8 mouse cellular contexts compared by ENCODE assay signal in the genomic region with DNA sequence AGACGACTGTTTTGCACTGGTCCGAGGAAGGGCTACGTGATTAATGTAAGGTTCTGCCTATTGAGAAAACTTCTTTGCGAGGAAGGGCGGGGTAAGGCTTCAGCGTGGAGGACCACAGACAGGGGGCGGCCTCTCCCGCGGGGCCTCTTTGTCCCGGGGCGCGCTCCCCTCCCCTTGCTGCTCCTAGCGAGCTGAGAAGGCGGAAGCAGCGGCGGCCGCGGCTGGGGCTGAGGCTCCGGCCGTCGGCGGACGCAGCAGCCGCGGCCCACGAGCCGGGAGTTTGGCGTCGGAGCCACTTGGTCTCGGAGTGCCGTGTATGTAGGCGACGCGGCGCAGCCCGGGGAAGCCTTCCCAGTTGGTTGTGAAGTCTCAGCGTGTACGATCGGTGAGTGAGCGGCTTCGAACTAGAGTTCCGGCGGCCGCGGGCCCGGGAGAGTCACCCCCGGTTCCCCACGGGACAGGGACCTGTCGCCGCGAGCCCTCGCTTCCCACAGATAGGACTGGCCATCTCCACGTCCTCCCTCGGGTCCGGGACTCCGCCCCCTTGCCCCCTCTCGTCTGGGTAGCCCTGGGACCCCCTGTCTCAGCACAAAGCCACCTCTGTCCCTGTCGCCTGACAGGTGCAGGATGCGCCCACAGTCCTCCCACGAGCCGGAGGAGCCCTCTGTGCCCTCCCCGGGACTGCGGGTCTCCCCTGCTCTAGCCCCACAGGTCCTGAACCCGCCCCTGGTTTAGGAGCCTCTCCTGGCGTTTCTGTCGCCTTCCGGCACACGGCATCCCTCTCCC. TPM values are rescaled to one million over a fixed set of nuclear protein-coding genes. Genes with fewer than 3 reads are reported as not detected.
A peak's percentile ranks its signal among the peaks of the same experiment; 100 is the strongest.
DNase-seq lines count a peak whose midpoint lies in the region; ATAC-seq and TF ChIP-seq lines count a peak whose summit lies in the region.

A gene (plus strand): TSS at position 194 of the 786 bp plus-strand sequence.

- no peaks in the 10 kb centered on the region for H3K9me3 ChIP-seq in hindbrain, embryonic 16.5 days (ENCODE audit: control insufficient read depth, low read length)

- WGBS in hindbrain, embryonic 16.5 days, result under 1% methylated on average over 52 of the region's 68 CpGs
- WGBS in macrophage (ENCODE audit: missing documents), result 1% methylated on average over 61 of the region's 68 CpGs

- H3K27ac ChIP-seq in gastrocnemius, adult 2 months, result peak within 1 kb of the TSS; percentile 82
- H3K27ac ChIP-seq in hindbrain, embryonic 16.5 days (ENCODE audit: low read depth, low read length), result peak within 1 kb of the TSS; percentile 54; the same call in 1 of the 2 replicates
- H3K27ac ChIP-seq in macrophage, result no peak within 1 kb of the TSS

- peaks cover 4% of the 10 kb centered on the region for H3K4me1 ChIP-seq in hindbrain, embryonic 16.5 days (ENCODE audit: control insufficient read depth, insufficient read depth, low read depth, low read length)

- peak within 1 kb of the TSS; percentile 92 for H3K4me2 ChIP-seq in hindbrain, embryonic 16.5 days (ENCODE audit: low read length)

- ATAC-seq in activated CD4-positive, CD25-positive, alpha-beta regulatory T cell, adult 4 months, result peak; percentile 87
- ATAC-seq in common myeloid progenitor, adult 5-6 weeks (replicated peaks; ENCODE audit: low read depth, poor library complexity, severe bottlenecking), result peak; percentile 98
- peak; percentile 92 for ATAC-seq in hindbrain, embryonic 16.5 days

- H3K36me3 ChIP-seq in hindbrain, embryonic 16.5 days (ENCODE audit: control insufficient read depth, insufficient read depth, low read length), result no peaks in the 10 kb centered on the region
- no peaks in the 10 kb centered on the region for H3K36me3 ChIP-seq in macrophage (ENCODE audit: inconsistent target)

- peak; percentile 93 for DNase-seq in gastrocnemius, adult 2 months
- DNase-seq in left cerebral cortex, adult 18-20 months (ENCODE audit: low spot score in 2 of 2), result peak; percentile 80 to 87
- DNase-seq in retina, postnatal 7 days (ENCODE audit: low read depth, low spot score), result peak; percentile 63
- peak; percentile 77 to 81 for DNase-seq in urinary bladder, adult 18-20 months (ENCODE audit: low spot score in 2 of 2)

- H3K9ac ChIP-seq in hindbrain, embryonic 16.5 days (ENCODE audit: low read depth, low read length), result peak within 1 kb of the TSS; percentile 87

- peak; percentile 91 for TF ChIP-seq CTCF in gastrocnemius, adult 2 months (IDR thresholded peaks at IDR 0.05)

- H3K79me2 ChIP-seq in macrophage (ENCODE audit: inconsistent target), result peaks cover 51% of the 10 kb centered on the region

- intact Hi-C loops in gastrocnemius, adult 2 months (cut with DNase I), result no loop called here

- peak within 1 kb of the TSS; percentile 99 for H3K4me3 ChIP-seq in gastrocnemius, adult 2 months
- H3K4me3 ChIP-seq in hindbrain, embryonic 16.5 days (ENCODE audit: low read length), result peak within 1 kb of the TSS; percentile 90
- H3K4me3 ChIP-seq in macrophage (ENCODE audit: inconsistent target), result peak within 1 kb of the TSS; percentile 84

- no peaks in the 10 kb centered on the region for H3K27me3 ChIP-seq in hindbrain, embryonic 16.5 days (replicated peaks; ENCODE audit: control insufficient read depth, insufficient read depth, low read length)

RNA-seq across cellular contexts. Expression of the gene that starts here (rescaled TPM):
- 10 to 100 TPM; 14.1 to 14.8 TPM for polyA plus RNA-seq in activated CD4-positive, CD25-positive, alpha-beta regulatory T cell, adult 4 months (2017; shearing (Covaris generic))
- 17.6 and 21.4 TPM in 2 replicates for total RNA-seq in common myeloid progenitor, adult 5-6 weeks (2017)
- total RNA-seq in gastrocnemius, adult 2 months (2021), result 10 to 100 TPM in 1 of 2 experiments, 1 to 10 TPM in 1; 9.1 to 11.0 TPM
- polyA plus RNA-seq in hindbrain, embryonic 16.5 days (2015; fragmentation: Nextera tagmentation; extraction: Ambion mirVana), result 4.1 and 5.8 TPM in 2 replicates
- 10 to 100 TPM; 11.6 to 12.7 TPM for total RNA-seq in left cerebral cortex, adult 18-20 months (2021)
- total RNA-seq in macrophage (2018; cell fraction: chromatin; rRNA removed), result 10 to 100 TPM; 32.9 to 98.7 (median 56.1) TPM
- total RNA-seq in macrophage (2018; cell fraction: cytosol; rRNA removed), result 10 to 100 TPM; 15.4 to 26.6 (median 19.5) TPM
- total RNA-seq in macrophage (2018; cell fraction: nucleus; rRNA removed), result 10 to 100 TPM; 30.9 to 64.7 (median 41.2) TPM
- 11.9 to 12.8 TPM (median 12.4 TPM) in 3 replicates for polyA plus RNA-seq in macrophage (2018)
